Mouse (Mus musculus): ENCODE measurements around the gene Dhrs3.

DNA sequence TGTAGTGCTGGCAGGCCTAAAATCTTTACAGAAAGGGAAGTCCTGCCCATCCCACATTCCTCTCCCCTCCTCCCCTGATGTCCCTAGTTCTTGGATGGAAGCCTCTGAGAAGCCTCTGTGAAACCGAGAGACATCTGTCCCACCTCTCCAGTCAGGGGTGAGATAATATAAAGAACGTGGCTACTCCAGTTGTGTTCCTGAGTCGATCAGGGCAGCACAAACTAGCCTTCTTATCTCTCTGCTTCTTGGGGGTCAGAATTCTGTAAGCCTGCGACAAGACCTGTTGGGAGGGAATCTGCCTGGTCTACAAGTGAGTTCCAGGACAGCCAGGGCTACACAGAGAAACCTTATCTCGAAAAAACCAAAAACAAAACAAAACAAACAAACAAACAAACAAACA is 50.6 kb downstream of the Dhrs3 start:
- TF ChIP-seq CTCF (IDR thresholded peaks at IDR 0.05; ENCODE audit: low read depth) (no peak), EP300 (IDR thresholded peaks at IDR 0.05; ENCODE audit: low read depth) (no peak)
